Mouse (Mus musculus) embryonic facial prominence, embryonic 12.5 days (tissue): Measurements from ENCODE around the gene Tfap2a. TPM values are rescaled to one million over a fixed set of nuclear protein-coding genes. Genes with fewer than 3 reads are reported as not detected.

Experiments
- ATAC-seq: fragments of 200-750 bp; cut with Nextera tagmentation; 2 replicates; pipeline ENCODE4 v1.8.0; 2017; ENCODE audit not compliant: insufficient number of reproducible peaks, insufficient read depth, low FRiP score, low TSS enrichment
- H3K27ac ChIP-seq: fragments of 300-500 bp; sonication (generic); 2 replicates; pipeline ENCODE4 v1.5.1; 2016; ENCODE audit warnings: mild to moderate bottlenecking
- H3K27me3 ChIP-seq: fragments of 300-500 bp; sonication (generic); 2 replicates; pipeline ENCODE4 v1.6.1; 2016; ENCODE audit warnings: mild to moderate bottlenecking, moderate library complexity
- H3K36me3 ChIP-seq: fragments of 300-500 bp; sonication (generic); 2 replicates; pipeline ENCODE4 v1.6.1; 2016; ENCODE audit warnings: mild to moderate bottlenecking
- H3K4me1 ChIP-seq: fragments of 300-500 bp; sonication (generic); 2 replicates; pipeline ENCODE4 v1.6.1; 2016
- H3K4me2 ChIP-seq: fragments of 300-500 bp; sonication (generic); replicated peaks from 2 replicates; pipeline ENCODE4 v1.6.1; 2016; ENCODE audit warnings: mild to moderate bottlenecking, moderate library complexity
- H3K4me3 ChIP-seq: fragments of 300-500 bp; sonication (generic); 2 replicates; pipeline ENCODE4 v1.5.1; 2016; ENCODE audit warnings: mild to moderate bottlenecking
- H3K9ac ChIP-seq: fragments of 300-500 bp; sonication (generic); 2 replicates; pipeline ENCODE4 v1.6.1; 2016; ENCODE audit warnings: mild to moderate bottlenecking, moderate library complexity
- H3K9me3 ChIP-seq: fragments of 300-500 bp; sonication (generic); 2 replicates; pipeline ENCODE4 v1.6.1; 2016; ENCODE audit warnings: mild to moderate bottlenecking, moderate library complexity
- WGBS: fragments of 180-500 bp; shearing (Covaris S2); methylation state at CpG from one replicate; pipeline ENCODE4 v1.1.7; 2016; 5-methylcytosine and 5-hydroxymethylcytosine counted together
- polyA plus RNA-seq: library from polyadenylated mRNA; unstranded; fragments of >200 nt; fragmentation: Nextera tagmentation; extraction: Ambion mirVana; gene quantifications from 2 replicates; pipeline ENCODE4 v1.2.1, GENCODE M21; 2016

The Tfap2a gene
- polyA plus RNA-seq, 1 experiment from 2014 or later: 9.5 TPM

GRCm38 (mm10) chr13:40722741-40723597 is 15.2 kb downstream of the Tfap2a start:
- H3K36me3 ChIP-seq: no peaks in the 10 kb centered on the region
- WGBS: under 1% methylated on average over 70 of the region's 70 CpGs
- peak overlapping the region; percentile 49 for H3K4me3 ChIP-seq
- ATAC-seq: peak; percentile 96
- H3K27me3 ChIP-seq: peaks cover 36% of the 10 kb centered on the region
- H3K9ac ChIP-seq: peak overlapping the region; percentile 36
- peaks cover 11% of the 10 kb centered on the region; the same call in 1 of the 2 replicates for H3K4me1 ChIP-seq
- peak overlapping the region; percentile 73 for H3K27ac ChIP-seq
- H3K4me2 ChIP-seq: peak overlapping the region; percentile 78
- no peaks in the 10 kb centered on the region for H3K9me3 ChIP-seq

GRCm38 (mm10) chr13:40719741-40720082 is 18.5 kb downstream of the Tfap2a start:
- ATAC-seq: no peak
- Histone ChIP-seq H3K36me3 (no peaks in the 10 kb centered on the region), H3K27me3 (peaks cover 42% of the 10 kb centered on the region), H3K4me1 (peaks cover 18% of the 10 kb centered on the region; the same call in 1 of the 2 replicates), H3K4me2 (peak overlapping the region; percentile 21; the same call in 1 of the 2 replicates), H3K4me3 (no peak overlapping the region), H3K9me3 (no peaks in the 10 kb centered on the region), H3K27ac (0 out of 2 replicates have a peak overlapping the region, but pooled peaks have one; percentile 47), H3K9ac (no peak overlapping the region)
- 9% methylated on average over 9 of the region's 9 CpGs for WGBS

GRCm38 (mm10) chr13:40719066-40719740 is 19.0 kb downstream of the Tfap2a start:
- H3K9me3 ChIP-seq: no peaks in the 10 kb centered on the region
- no peak overlapping the region for H3K4me3 ChIP-seq
- H3K9ac ChIP-seq: no peak overlapping the region
- H3K27ac ChIP-seq: 0 out of 2 replicates have a peak overlapping the region, but pooled peaks have one; percentile 47
- 12% methylated on average over 14 of the region's 14 CpGs for WGBS
- H3K36me3 ChIP-seq: no peaks in the 10 kb centered on the region
- H3K27me3 ChIP-seq: peaks cover 46% of the 10 kb centered on the region
- peak overlapping the region; percentile 21; the same call in 1 of the 2 replicates for H3K4me2 ChIP-seq
- H3K4me1 ChIP-seq: peaks cover 18% of the 10 kb centered on the region; the same call in 1 of the 2 replicates
- no peak for ATAC-seq

- WGBS: 14% methylated on average over 37 of the region's 37 CpGs
- peaks cover 15% of the 10 kb centered on the region; the same call in 1 of the 2 replicates for H3K4me1 ChIP-seq
- ATAC-seq: 0 out of 2 replicates have a peak, but pooled peaks have one; percentile 22
- H3K4me2 ChIP-seq: peak overlapping the region; percentile 34
- H3K9ac ChIP-seq: 0 out of 2 replicates have a peak overlapping the region, but pooled peaks have one; percentile 10
- no peaks in the 10 kb centered on the region for H3K36me3 ChIP-seq
- H3K27ac ChIP-seq: peak overlapping the region; percentile 30; the same call in 1 of the 2 replicates
- H3K9me3 ChIP-seq: no peaks in the 10 kb centered on the region
- 0 out of 2 replicates have a peak overlapping the region, but pooled peaks have one; percentile 7 for H3K4me3 ChIP-seq
- H3K27me3 ChIP-seq: peaks cover 51% of the 10 kb centered on the region
Measured at GRCm38 (mm10) chr13:40716771-40717716, 21.1 kb downstream of the Tfap2a start.

DNA sequence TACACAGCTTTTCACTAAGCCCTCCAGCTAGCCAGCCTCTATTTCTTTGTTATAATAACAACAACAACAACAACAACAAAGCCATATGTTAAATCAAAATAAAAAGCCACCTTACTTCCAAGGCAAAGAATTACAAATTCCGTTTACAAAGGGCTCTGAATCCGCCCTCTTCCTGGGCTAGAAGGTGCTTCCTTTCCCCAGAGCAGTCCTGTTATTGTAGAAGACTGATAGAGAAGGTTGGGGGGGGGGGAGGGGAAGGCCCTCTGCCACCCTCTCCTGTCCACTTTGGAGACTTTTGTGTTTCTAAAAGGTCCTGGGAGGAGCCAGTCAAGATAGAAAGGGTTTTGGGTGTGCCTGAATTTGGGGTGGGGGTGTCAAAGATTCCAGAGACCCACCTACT is 23.6 kb downstream of the Tfap2a start:
- H3K27me3 ChIP-seq: peaks cover 66% of the 10 kb centered on the region
- H3K9ac ChIP-seq: no peak overlapping the region
- H3K4me1 ChIP-seq: peaks cover 7% of the 10 kb centered on the region; the same call in 1 of the 2 replicates
- no peak overlapping the region for H3K4me2 ChIP-seq
- ATAC-seq: no peak
- no peak overlapping the region for H3K27ac ChIP-seq
- H3K36me3 ChIP-seq: no peaks in the 10 kb centered on the region
- H3K4me3 ChIP-seq: no peak overlapping the region
- no peaks in the 10 kb centered on the region for H3K9me3 ChIP-seq
- WGBS: 29% methylated on average over 2 of the region's 2 CpGs

GRCm38 (mm10) chr13:40713681-40714080 is 24.5 kb downstream of the Tfap2a start:
- WGBS: 20% methylated on average over 5 of the region's 5 CpGs
- Histone ChIP-seq H3K4me3 (no peak overlapping the region), H3K4me2 (no peak overlapping the region), H3K9me3 (no peaks in the 10 kb centered on the region), H3K36me3 (no peaks in the 10 kb centered on the region), H3K27ac (no peak overlapping the region), H3K4me1 (peaks cover 13% of the 10 kb centered on the region; the same call in 1 of the 2 replicates), H3K27me3 (peaks cover 66% of the 10 kb centered on the region), H3K9ac (no peak overlapping the region)
- ATAC-seq: no peak

GRCm38 (mm10) chr13:40713241-40713640 is 24.9 kb downstream of the Tfap2a start:
- no peaks in the 10 kb centered on the region for H3K36me3 ChIP-seq
- ATAC-seq: no peak
- 9% methylated on average over 4 of the region's 4 CpGs for WGBS
- no peaks in the 10 kb centered on the region for H3K9me3 ChIP-seq
- no peak overlapping the region for H3K27ac ChIP-seq
- H3K4me1 ChIP-seq: peaks cover 17% of the 10 kb centered on the region; the same call in 1 of the 2 replicates
- H3K27me3 ChIP-seq: peaks cover 66% of the 10 kb centered on the region
- no peak overlapping the region for H3K4me3 ChIP-seq
- H3K4me2 ChIP-seq: no peak overlapping the region
- no peak overlapping the region for H3K9ac ChIP-seq

DNA sequence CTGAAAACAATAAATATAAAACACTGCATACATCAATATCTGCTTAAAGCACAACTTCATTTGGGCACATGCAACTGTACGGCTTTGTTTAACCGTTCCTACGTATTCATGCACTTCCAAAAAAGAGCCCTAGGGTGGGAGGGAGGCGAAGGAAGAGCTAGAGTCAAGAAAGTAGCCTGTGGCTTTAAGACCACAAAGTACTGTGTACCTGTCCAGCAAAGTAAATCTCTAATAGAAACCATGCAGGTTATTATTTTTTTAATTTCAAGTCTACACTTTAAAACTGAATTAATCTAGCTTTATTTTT is 25.7 kb downstream of the Tfap2a start:
- peaks cover 64% of the 10 kb centered on the region for H3K27me3 ChIP-seq
- H3K36me3 ChIP-seq: no peaks in the 10 kb centered on the region
- no peak overlapping the region for H3K27ac ChIP-seq
- peaks cover 17% of the 10 kb centered on the region; the same call in 1 of the 2 replicates for H3K4me1 ChIP-seq
- H3K9me3 ChIP-seq: no peaks in the 10 kb centered on the region
- H3K4me2 ChIP-seq: no peak overlapping the region
- H3K4me3 ChIP-seq: no peak overlapping the region
- H3K9ac ChIP-seq: no peak overlapping the region
- WGBS: 7% methylated on average over 4 of the region's 4 CpGs
- ATAC-seq: no peak

- Histone ChIP-seq H3K4me1 (peaks cover 12% of the 10 kb centered on the region; the same call in 1 of the 2 replicates), H3K27me3 (peaks cover 64% of the 10 kb centered on the region), H3K4me3 (no peak overlapping the region), H3K27ac (no peak overlapping the region), H3K4me2 (no peak overlapping the region), H3K9me3 (no peaks in the 10 kb centered on the region), H3K9ac (no peak overlapping the region), H3K36me3 (no peaks in the 10 kb centered on the region)
- 2% methylated on average over 7 of the region's 7 CpGs for WGBS
- no peak for ATAC-seq
Measured at GRCm38 (mm10) chr13:40711661-40712525, 26.3 kb downstream of the Tfap2a start.

GRCm38 (mm10) chr13:40710062-40710342 is 28.2 kb downstream of the Tfap2a start:
- H3K4me3 ChIP-seq: no peak overlapping the region
- no peak overlapping the region for H3K9ac ChIP-seq
- H3K27ac ChIP-seq: no peak overlapping the region
- ATAC-seq: no peak
- H3K4me2 ChIP-seq: peak overlapping the region; percentile 7; the same call in 1 of the 2 replicates
- H3K36me3 ChIP-seq: no peaks in the 10 kb centered on the region
- peaks cover 77% of the 10 kb centered on the region for H3K27me3 ChIP-seq
- peaks cover 17% of the 10 kb centered on the region; the same call in 1 of the 2 replicates for H3K4me1 ChIP-seq
- H3K9me3 ChIP-seq: no peaks in the 10 kb centered on the region
- WGBS: 4% methylated on average over 11 of the region's 11 CpGs
